9 mouse cellular contexts compared by ENCODE assay signal in the genomic region with DNA sequence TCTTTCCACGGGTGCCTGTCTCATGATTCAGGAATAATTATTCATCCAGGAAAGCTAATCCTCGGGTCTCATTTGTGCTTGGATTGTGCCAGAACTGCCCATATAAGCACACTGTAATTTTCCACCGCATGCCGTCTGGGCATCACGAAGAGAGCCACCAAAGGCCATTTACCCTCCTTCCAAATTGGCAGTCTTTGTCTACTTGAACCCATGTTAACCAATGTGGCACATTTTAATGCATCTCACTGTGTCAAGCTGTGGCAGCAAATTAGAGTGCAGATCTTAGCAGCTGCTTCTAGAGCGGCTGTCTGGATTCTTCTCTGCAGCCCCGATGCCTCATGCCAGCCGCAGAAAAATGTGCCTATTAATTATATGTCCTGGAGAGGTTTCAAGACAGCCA.
DNase-seq lines count a peak whose midpoint lies in the region; ATAC-seq lines count a peak whose summit lies in the region.
"Had no signal": no experiment of that assay in that cellular context is flagged by ENCODE, and none has a peak within 500 bp of the region (broad histone marks: within the 10 kb centered on the region; RNA-seq: fewer than 3 reads in every experiment).

No protein-coding gene starts in this region.

- no peak overlapping the region for H3K4me2 ChIP-seq in forebrain, embryonic 15.5 days (replicated peaks)
- no peak overlapping the region for H3K4me2 ChIP-seq in kidney, embryonic 15.5 days
- no peak overlapping the region for H3K4me2 ChIP-seq in forebrain, embryonic 16.5 days (ENCODE audit: low read length)

- H3K4me3 ChIP-seq in forebrain, embryonic 15.5 days, result no peak overlapping the region
- H3K4me3 ChIP-seq in forebrain, embryonic 10.5 days, result no peak overlapping the region
- no peak overlapping the region for H3K4me3 ChIP-seq in kidney, embryonic 15.5 days (replicated peaks)
- H3K4me3 ChIP-seq in forebrain, embryonic 16.5 days (replicated peaks; ENCODE audit: low read length), result no peak overlapping the region

- H3K27ac ChIP-seq in forebrain, embryonic 15.5 days (replicated peaks), result peak overlapping the region; percentile 44
- H3K27ac ChIP-seq in forebrain, embryonic 10.5 days, result no peak overlapping the region
- peak overlapping the region; percentile 89 for H3K27ac ChIP-seq in kidney, embryonic 15.5 days
- H3K27ac ChIP-seq in forebrain, embryonic 16.5 days (ENCODE audit: low read length), result peak overlapping the region; percentile 61

- ATAC-seq in forebrain, embryonic 15.5 days (replicated peaks), result peak; percentile 81
- ATAC-seq in kidney, embryonic 15.5 days (replicated peaks; ENCODE audit: low FRiP score), result no peak
- ATAC-seq in forebrain, embryonic 16.5 days, result peak; percentile 90
- ATAC-seq: liver, postnatal 0 days had no signal

- H3K9ac ChIP-seq in forebrain, embryonic 15.5 days (replicated peaks), result no peak overlapping the region
- no peak overlapping the region for H3K9ac ChIP-seq in kidney, embryonic 15.5 days
- no peak overlapping the region for H3K9ac ChIP-seq in forebrain, embryonic 16.5 days (replicated peaks; ENCODE audit: low read depth, low read length)
- H3K9ac ChIP-seq: liver, postnatal 0 days had no signal

- H3K9me3 ChIP-seq in forebrain, embryonic 15.5 days, result no peaks in the 10 kb centered on the region
- no peaks in the 10 kb centered on the region for H3K9me3 ChIP-seq in forebrain, embryonic 10.5 days
- no peaks in the 10 kb centered on the region for H3K9me3 ChIP-seq in kidney, embryonic 15.5 days (replicated peaks)
- H3K9me3 ChIP-seq in forebrain, embryonic 16.5 days (ENCODE audit: control insufficient read depth, low read length), result no peaks in the 10 kb centered on the region

- no peaks in the 10 kb centered on the region for H3K36me3 ChIP-seq in forebrain, embryonic 15.5 days
- H3K36me3 ChIP-seq in forebrain, embryonic 10.5 days (replicated peaks), result no peaks in the 10 kb centered on the region
- H3K36me3 ChIP-seq in kidney, embryonic 15.5 days, result no peaks in the 10 kb centered on the region
- H3K36me3 ChIP-seq in forebrain, embryonic 16.5 days (ENCODE audit: control insufficient read depth, insufficient read depth), result no peaks in the 10 kb centered on the region

- H3K27me3 ChIP-seq in forebrain, embryonic 15.5 days, result no peaks in the 10 kb centered on the region
- H3K27me3 ChIP-seq in forebrain, embryonic 10.5 days (ENCODE audit: poor library complexity, severe bottlenecking), result no peaks in the 10 kb centered on the region
- no peaks in the 10 kb centered on the region for H3K27me3 ChIP-seq in kidney, embryonic 15.5 days
- no peaks in the 10 kb centered on the region for H3K27me3 ChIP-seq in forebrain, embryonic 16.5 days (replicated peaks; ENCODE audit: control insufficient read depth, insufficient read depth, low read length)

- H3K4me1 ChIP-seq in forebrain, embryonic 15.5 days, result peaks cover 20% of the 10 kb centered on the region
- 0 out of 2 replicates have a peak, but pooled peaks cover 6% of the 10 kb centered on the region for H3K4me1 ChIP-seq in forebrain, embryonic 10.5 days
- H3K4me1 ChIP-seq in kidney, embryonic 15.5 days, result peaks cover 28% of the 10 kb centered on the region
- peaks cover 21% of the 10 kb centered on the region for H3K4me1 ChIP-seq in forebrain, embryonic 16.5 days (replicated peaks; ENCODE audit: control insufficient read depth, insufficient read depth, low read length)

- WGBS in forebrain, embryonic 15.5 days, result 14% methylated on average over 8 of the region's 8 CpGs
- 92% methylated on average over 8 of the region's 8 CpGs for WGBS in forebrain, embryonic 10.5 days
- 45% methylated on average over 8 of the region's 8 CpGs for WGBS in kidney, embryonic 15.5 days
- 14% methylated on average over 8 of the region's 8 CpGs for WGBS in forebrain, embryonic 16.5 days

- no peak for DNase-seq in forebrain, embryonic 10.5 days (ENCODE audit: extremely low spot score, low spot score)
- no peak for DNase-seq in kidney, postnatal 14 days
- peak; percentile 72 for DNase-seq in Muller cell, postnatal 12 days (ENCODE audit: inconsistent ontology term)
- DNase-seq in right cerebral cortex, postnatal 25 days, result no peak
- DNase-seq in adipocyte (ENCODE audit: low spot score), result no peak
- DNase-seq: liver, postnatal 0 days had no signal
